Mouse (Mus musculus) spleen, adult 2 months (tissue): ENCODE data around the gene Tnfrsf19.

Experiments
- CTCF ChIP-seq: fragments of 200-500 bp; IDR thresholded peaks from 2 replicates; pipeline ENCODE4 v1.5.1; 2011; ENCODE audit warnings: mild to moderate bottlenecking, inconsistent platforms; ENCODE audit not compliant: insufficient read depth, insufficient read length, insufficient replicate concordance; ENCODE audit errors: extremely low read depth
- POLR2A ChIP-seq: fragments of 200-500 bp; IDR thresholded peaks from 2 replicates; pipeline ENCODE4 v1.6.1; 2011; ENCODE audit warnings: low read depth, low read length, inconsistent platforms

GRCm38 (mm10) chr14:61022383-61022782, 23.9 kb downstream of the Tnfrsf19 start:
- TF ChIP-seq POLR2A (no peak), CTCF (no peak)
